Mouse (Mus musculus) common myeloid progenitor, adult 5-6 weeks (primary cell): ENCODE results near the gene Cfap97d1. TPM values are rescaled to one million over a fixed set of nuclear protein-coding genes. Genes with fewer than 3 reads are reported as not detected.

Experiments
- ATAC-seq: replicated peaks from 2 replicates; pipeline ENCODE4 v1.8.0; 2016; ENCODE audit warnings: low read depth, mild to moderate bottlenecking, moderate TSS enrichment, inconsistent platforms; ENCODE audit not compliant: poor library complexity, severe bottlenecking
- total RNA-seq: library from RNA; stranded (forward); fragments of 200-1000, 187-1606 nt; gene quantifications from 2 replicates; pipeline ENCODE4 v1.2.3, GENCODE M21; 2017

Gene Cfap97d1
- total RNA-seq, 1 experiment from 2014 or later = not detected

- ATAC-seq = no peak
Measured at GRCm38 (mm10) chr11:102006271-102006670, 22.2 kb downstream of the Cfap97d1 start.

GRCm38 (mm10) chr11:102006688-102007087, 22.6 kb downstream of the Cfap97d1 start:
- ATAC-seq = no peak

GRCm38 (mm10) chr11:102008372-102008771, 24.3 kb downstream of the Cfap97d1 start:
- ATAC-seq = no peak

GRCm38 (mm10) chr11:102008954-102009637, 25.0 kb downstream of the Cfap97d1 start:
- no peak for ATAC-seq

GRCm38 (mm10) chr11:102010140-102010539, 26.1 kb downstream of the Cfap97d1 start:
- no peak for ATAC-seq

GRCm38 (mm10) chr11:102011510-102011909, 27.4 kb downstream of the Cfap97d1 start:
- ATAC-seq = no peak

GRCm38 (mm10) chr11:102013201-102013600, 29.1 kb downstream of the Cfap97d1 start:
- no peak for ATAC-seq

- no peak for ATAC-seq
Measured at GRCm38 (mm10) chr11:102015472-102015871, 31.4 kb downstream of the Cfap97d1 start.

- ATAC-seq = no peak
Measured at GRCm38 (mm10) chr11:102016136-102016535, 32.1 kb downstream of the Cfap97d1 start.

- ATAC-seq = no peak
Measured at GRCm38 (mm10) chr11:102019736-102020135, 35.7 kb downstream of the Cfap97d1 start.

GRCm38 (mm10) chr11:102021196-102021595, 37.1 kb downstream of the Cfap97d1 start:
- no peak for ATAC-seq

- ATAC-seq = no peak
Measured at GRCm38 (mm10) chr11:102023406-102023805, 39.3 kb downstream of the Cfap97d1 start.

GRCm38 (mm10) chr11:102024084-102024758, 40.1 kb downstream of the Cfap97d1 start:
- no peak for ATAC-seq

- no peak for ATAC-seq
Measured at GRCm38 (mm10) chr11:102024875-102025274, 40.8 kb downstream of the Cfap97d1 start.

- no peak for ATAC-seq
Measured at GRCm38 (mm10) chr11:102025354-102025753, 41.3 kb downstream of the Cfap97d1 start.

- ATAC-seq = no peak
Measured at GRCm38 (mm10) chr11:102025991-102026660, 42.0 kb downstream of the Cfap97d1 start.

- peak; percentile 50; the same call in 1 of the 2 replicates for ATAC-seq
Measured at GRCm38 (mm10) chr11:102026694-102027360, 42.7 kb downstream of the Cfap97d1 start.

GRCm38 (mm10) chr11:102027361-102028017, 43.4 kb downstream of the Cfap97d1 start:
- ATAC-seq = no peak

- no peak for ATAC-seq
Measured at GRCm38 (mm10) chr11:102028087-102028816, 44.2 kb downstream of the Cfap97d1 start, which contains the start of gene Mpp3. Gene Mpp3, minus strand, starts transcription at chr11:102028461.
